Mouse (Mus musculus) spleen, embryonic (tissue): Measurements from ENCODE around the gene Txndc11.
"Not testable (repeated sequence)": the region's sequence is repeated elsewhere in the genome, so short reads cannot be mapped to it uniquely, and the experiment has no call there.

Experiments
- CTCF ChIA-PET: fragments of 350-600 bp; sonication (Branson Sonifier 250); formaldehyde crosslinking; loops from one replicate; lab custom pipeline; 2022; lab: Charles Lee

Gene Txndc11

GRCm38 (mm10) chr16:11134348-11135344 is at the start of gene Txndc11:
TSS of gene Txndc11 (minus strand) at chr16:11134650.
- CTCF ChIA-PET: no interaction called here

GRCm38 (mm10) chr16:11177404-11177803 is 43.0 kb upstream of the Txndc11 start:
- CTCF ChIA-PET: interaction anchor here (0.5 kb wide), 1 partner anchor 19 kb away, joined by 3 read pairs; no protein-coding TSS in a partner anchor

GRCm38 (mm10) chr16:11176884-11177244 is 42.4 kb upstream of the Txndc11 start:
- CTCF ChIA-PET: interaction anchor here (0.5 kb wide), 1 partner anchor 20 kb away, joined by 3 read pairs; no protein-coding TSS in a partner anchor

GRCm38 (mm10) chr16:11176208-11176883 is 41.9 kb upstream of the Txndc11 start, which contains the start of gene Zc3h7a:
TSS of gene Zc3h7a (minus strand) at chr16:11176393.
- CTCF ChIA-PET: no interaction called here

- CTCF ChIA-PET: no interaction called here
Observed at GRCm38 (mm10) chr16:11175489-11176207, 41.2 kb upstream of the Txndc11 start.

GRCm38 (mm10) chr16:11175100-11175488 is 40.6 kb upstream of the Txndc11 start:
- CTCF ChIA-PET: interaction anchor here (1.3 kb wide), 2 partner anchors 23 to 99 kb away, joined by 3 to 4 read pairs; no protein-coding TSS in a partner anchor

- CTCF ChIA-PET: interaction anchor here (0.6 to 1.3 kb wide), 3 partner anchors 23 to 324 kb away, joined by 3 to 12 read pairs (median 4); no protein-coding TSS in a partner anchor
Observed at GRCm38 (mm10) chr16:11174671-11175081, 40.2 kb upstream of the Txndc11 start.

- CTCF ChIA-PET: interaction anchor here (0.6 kb wide), 1 partner anchor 45 kb away, joined by 3 read pairs; no protein-coding TSS in a partner anchor
Observed at GRCm38 (mm10) chr16:11171679-11172078, 37.2 kb upstream of the Txndc11 start.

- CTCF ChIA-PET: no interaction called here
Observed at GRCm38 (mm10) chr16:11166431-11166830, 32.0 kb upstream of the Txndc11 start.

- CTCF ChIA-PET: interaction anchor here (0.5 kb wide), 1 partner anchor 66 kb away, joined by 6 read pairs; no protein-coding TSS in a partner anchor
Observed at GRCm38 (mm10) chr16:11164695-11165255, 30.3 kb upstream of the Txndc11 start.

- CTCF ChIA-PET: not testable (repeated sequence)
Observed at GRCm38 (mm10) chr16:11157721-11158120, 23.3 kb upstream of the Txndc11 start.

- CTCF ChIA-PET: no interaction called here
Observed at GRCm38 (mm10) chr16:11154500-11154899, 20.1 kb upstream of the Txndc11 start.

- CTCF ChIA-PET: not testable (repeated sequence)
Observed at GRCm38 (mm10) chr16:11143706-11144483, 9.4 kb upstream of the Txndc11 start.

- CTCF ChIA-PET: no interaction called here
Observed at GRCm38 (mm10) chr16:11133476-11134347, 738 bp downstream of the Txndc11 start.

- CTCF ChIA-PET: no interaction called here
Observed at GRCm38 (mm10) chr16:11132839-11133238, 1.6 kb downstream of the Txndc11 start.

GRCm38 (mm10) chr16:11128301-11128700 is 6.1 kb downstream of the Txndc11 start:
- CTCF ChIA-PET: no interaction called here

GRCm38 (mm10) chr16:11125371-11125770 is 9.1 kb downstream of the Txndc11 start:
- CTCF ChIA-PET: no interaction called here

GRCm38 (mm10) chr16:11124110-11124509 is 10.3 kb downstream of the Txndc11 start:
- CTCF ChIA-PET: interaction anchor here (0.6 kb wide), 1 partner anchor 155 kb away, joined by 4 read pairs; no protein-coding TSS in a partner anchor

- CTCF ChIA-PET: no interaction called here
Observed at GRCm38 (mm10) chr16:11122625-11123024, 11.8 kb downstream of the Txndc11 start.
